8 mouse cellular contexts compared by ENCODE assay signal in the genomic region with DNA sequence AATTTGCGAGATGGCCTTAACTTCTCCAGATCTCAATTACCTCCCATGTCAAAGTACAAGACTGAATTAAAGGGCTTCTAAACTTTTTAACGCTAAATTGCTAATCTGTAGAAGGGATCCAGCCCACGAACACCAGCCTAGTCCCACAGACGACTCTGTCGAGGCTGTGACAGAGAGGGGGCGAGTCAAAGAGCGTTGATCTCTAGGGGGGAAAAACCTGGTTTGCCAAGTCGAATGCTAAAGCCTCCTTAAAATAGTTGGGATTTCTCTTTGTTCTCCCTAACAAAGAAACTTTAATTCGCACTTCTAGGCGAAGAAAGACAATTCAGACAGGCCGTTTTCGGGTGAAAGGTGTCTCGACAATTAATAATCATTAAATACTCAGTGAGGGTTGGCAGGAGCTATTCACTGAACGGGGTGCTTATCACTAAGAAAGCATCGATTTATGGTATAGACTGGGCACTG. TPM values are rescaled to one million over a fixed set of nuclear protein-coding genes. Genes with fewer than 3 reads are reported as not detected.
DNase-seq lines count a peak whose midpoint lies in the region; ATAC-seq lines count a peak whose summit lies in the region.

No protein-coding gene starts in this region.

- no peaks in the 10 kb centered on the region for H3K9me3 ChIP-seq in kidney, embryonic 14.5 days (ENCODE audit: control insufficient read depth, low read length)
- H3K9me3 ChIP-seq in embryonic facial prominence, embryonic 13.5 days: no peaks in the 10 kb centered on the region
- H3K9me3 ChIP-seq in limb, embryonic 10.5 days (replicated peaks): no peaks in the 10 kb centered on the region
- H3K9me3 ChIP-seq in neural tube, embryonic 12.5 days: no peaks in the 10 kb centered on the region

- H3K36me3 ChIP-seq in kidney, embryonic 14.5 days (ENCODE audit: control insufficient read depth, insufficient read depth, low read length): no peaks in the 10 kb centered on the region
- H3K36me3 ChIP-seq in embryonic facial prominence, embryonic 13.5 days: no peaks in the 10 kb centered on the region
- H3K36me3 ChIP-seq in limb, embryonic 10.5 days: no peaks in the 10 kb centered on the region
- H3K36me3 ChIP-seq in neural tube, embryonic 12.5 days: no peaks in the 10 kb centered on the region

- no peak for ATAC-seq in kidney, embryonic 14.5 days (ENCODE audit: low FRiP score, low TSS enrichment)
- no peak for ATAC-seq in embryonic facial prominence, embryonic 13.5 days (ENCODE audit: insufficient number of reproducible peaks, insufficient read depth, low FRiP score, low TSS enrichment, low read depth)
- ATAC-seq in neural tube, embryonic 12.5 days (ENCODE audit: low FRiP score, low read depth): peak; percentile 25; the same call in 1 of the 2 replicates
- ATAC-seq in megakaryocyte-erythroid progenitor cell, adult 5-6 weeks (replicated peaks; ENCODE audit: low FRiP score, low TSS enrichment, poor library complexity, severe bottlenecking): no peak

- H3K4me3 ChIP-seq in kidney, embryonic 14.5 days (ENCODE audit: low read length): peak overlapping the region; percentile 40
- peak overlapping the region; percentile 54 for H3K4me3 ChIP-seq in embryonic facial prominence, embryonic 13.5 days
- H3K4me3 ChIP-seq in limb, embryonic 10.5 days: peak overlapping the region; percentile 61
- peak overlapping the region; percentile 44 for H3K4me3 ChIP-seq in neural tube, embryonic 12.5 days

- peak overlapping the region; percentile 67 for H3K9ac ChIP-seq in kidney, embryonic 14.5 days (ENCODE audit: low read depth, low read length)
- peak overlapping the region; percentile 79 for H3K9ac ChIP-seq in embryonic facial prominence, embryonic 13.5 days
- H3K9ac ChIP-seq in neural tube, embryonic 12.5 days: 0 out of 2 replicates have a peak overlapping the region, but pooled peaks have one; percentile 57

- WGBS in kidney, embryonic 14.5 days: 11% methylated on average over 15 of the region's 15 CpGs
- 7% methylated on average over 15 of the region's 15 CpGs for WGBS in embryonic facial prominence, embryonic 13.5 days
- WGBS in limb, embryonic 10.5 days: 5% methylated on average over 15 of the region's 15 CpGs
- 2% methylated on average over 15 of the region's 15 CpGs for WGBS in neural tube, embryonic 12.5 days

- no peak for DNase-seq in kidney, adult 8-10 months
- no peak for DNase-seq in limb, embryonic 10.5 days (ENCODE audit: low spot score)
- no peak for DNase-seq in frontal cortex, postnatal 36 days (ENCODE audit: low spot score in 2 of 2)
- DNase-seq in adrenal gland, adult 2 months: no peak

- no peaks in the 10 kb centered on the region for H3K27me3 ChIP-seq in kidney, embryonic 14.5 days (ENCODE audit: control insufficient read depth, insufficient read depth, low read length)
- no peaks in the 10 kb centered on the region for H3K27me3 ChIP-seq in embryonic facial prominence, embryonic 13.5 days
- no peaks in the 10 kb centered on the region for H3K27me3 ChIP-seq in limb, embryonic 10.5 days (ENCODE audit: low read depth, poor library complexity, severe bottlenecking)
- no peaks in the 10 kb centered on the region for H3K27me3 ChIP-seq in neural tube, embryonic 12.5 days (replicated peaks)

- peaks cover 11% of the 10 kb centered on the region; the same call in 1 of the 2 replicates for H3K4me1 ChIP-seq in kidney, embryonic 14.5 days (ENCODE audit: control insufficient read depth, insufficient read depth, low read length)
- H3K4me1 ChIP-seq in embryonic facial prominence, embryonic 13.5 days: peaks cover 12% of the 10 kb centered on the region
- H3K4me1 ChIP-seq in limb, embryonic 10.5 days: peaks cover 25% of the 10 kb centered on the region
- peaks cover 13% of the 10 kb centered on the region for H3K4me1 ChIP-seq in neural tube, embryonic 12.5 days

- peak overlapping the region; percentile 3; the same call in 1 of the 2 replicates for H3K27ac ChIP-seq in kidney, embryonic 14.5 days (ENCODE audit: low read depth, low read length)
- no peak overlapping the region for H3K27ac ChIP-seq in embryonic facial prominence, embryonic 13.5 days
- peak overlapping the region; percentile 97 for H3K27ac ChIP-seq in limb, embryonic 10.5 days
- no peak overlapping the region for H3K27ac ChIP-seq in neural tube, embryonic 12.5 days

- peak overlapping the region; percentile 69 for H3K4me2 ChIP-seq in kidney, embryonic 14.5 days (replicated peaks; ENCODE audit: low read depth, low read length)
- peak overlapping the region; percentile 95 for H3K4me2 ChIP-seq in embryonic facial prominence, embryonic 13.5 days
- peak overlapping the region; percentile 94 for H3K4me2 ChIP-seq in neural tube, embryonic 12.5 days (replicated peaks)

RNA-seq across cellular contexts. Expression of gene Map3k7, which starts 27.0 kb away (rescaled TPM):
- polyA plus RNA-seq in kidney, embryonic 14.5 days (2014; fragmentation: Nextera tagmentation; extraction: Ambion mirVana): 19.8 and 49.5 TPM in 2 replicates
- 36.2 and 40.1 TPM in 2 replicates for polyA plus RNA-seq in embryonic facial prominence, embryonic 13.5 days (2015; fragmentation: Nextera tagmentation; extraction: Ambion mirVana)
- polyA plus RNA-seq in limb, embryonic 10.5 days (2016; fragmentation: Nextera tagmentation; extraction: Ambion mirVana): 46.6 and 54.1 TPM in 2 replicates
- polyA plus RNA-seq in neural tube, embryonic 12.5 days (2016; fragmentation: Nextera tagmentation; extraction: Ambion mirVana): 41.0 and 41.3 TPM in 2 replicates
- 10 to 100 TPM; 45.4 to 46.0 TPM for total RNA-seq in adrenal gland, adult 2 months (2021)
- polyA plus RNA-seq in adrenal gland, adult 2 months (2012; rRNA removed): 40.6 and 42.0 TPM in 2 replicates
- total RNA-seq in megakaryocyte-erythroid progenitor cell, adult 5-6 weeks (2014; fragmentation: Nextera tagmentation): 42.3 and 44.5 TPM in 2 replicates
- total RNA-seq in megakaryocyte-erythroid progenitor cell, adult 5-6 weeks (2017): 25.8 and 30.7 TPM in 2 replicates

Comparison
In these comparisons a context has a peak if more than half of its experiments do, and no peak if none do; other contexts are left out.
1. H3K27ac ChIP-seq: peak in kidney, embryonic 14.5 days (single experiment) and limb, embryonic 10.5 days (single experiment); none in embryonic facial prominence, embryonic 13.5 days (single experiment) and neural tube, embryonic 12.5 days (single experiment).
2. Peak in every context shown above with its lines, with median percentiles within 50 percentile points of each other: H3K4me2 ChIP-seq, H3K4me3 ChIP-seq and H3K9ac ChIP-seq.